Mouse (Mus musculus) liver, embryonic 16.5 days (tissue): ENCODE results near the gene Cep97. TPM values are rescaled to one million over a fixed set of nuclear protein-coding genes. Genes with fewer than 3 reads are reported as not detected.

ENCODE experiments used
- ATAC-seq: fragments of 200-750 bp; cut with Nextera tagmentation; 2 replicates; pipeline ENCODE4 v1.8.0; 2017; ENCODE audit warnings: low read depth, mild to moderate bottlenecking, moderate number of reproducible peaks, moderate library complexity
- H3K27ac ChIP-seq: fragments of 300-500 bp; sonication (generic); 2 replicates; pipeline ENCODE4 v1.5.1; 2014; ENCODE audit warnings: mild to moderate bottlenecking, low read length
- H3K27me3 ChIP-seq: fragments of 300-500 bp; sonication (generic); 2 replicates; pipeline ENCODE4 v1.6.1; 2014; ENCODE audit warnings: low read depth, low read length, mixed read lengths; ENCODE audit not compliant: control insufficient read depth, insufficient read depth
- H3K36me3 ChIP-seq: fragments of 300-500 bp; sonication (generic); 2 replicates; pipeline ENCODE4 v1.6.1; 2014; ENCODE audit warnings: mild to moderate bottlenecking; ENCODE audit not compliant: control insufficient read depth, insufficient read depth
- H3K4me1 ChIP-seq: fragments of 300-500 bp; sonication (generic); 2 replicates; pipeline ENCODE4 v1.6.1; 2014; ENCODE audit warnings: low read depth, low read length, mixed read lengths; ENCODE audit not compliant: control insufficient read depth
- H3K4me2 ChIP-seq: fragments of 300-500 bp; sonication (generic); 2 replicates; pipeline ENCODE4 v1.6.1; 2014; ENCODE audit warnings: low read depth, low read length, mixed read lengths
- H3K4me3 ChIP-seq: fragments of 300-500 bp; sonication (generic); 2 replicates; pipeline ENCODE4 v1.5.1; 2014; ENCODE audit warnings: low read depth, mild to moderate bottlenecking, low read length
- H3K9ac ChIP-seq: fragments of 300-500 bp; sonication (generic); 2 replicates; pipeline ENCODE4 v1.6.1; 2014; ENCODE audit warnings: low read depth, low read length
- H3K9me3 ChIP-seq: fragments of 300-500 bp; sonication (generic); replicated peaks from 2 replicates; pipeline ENCODE4 v1.6.1; 2016; ENCODE audit warnings: low read length; ENCODE audit not compliant: control insufficient read depth
- WGBS: fragments of 180-500 bp; shearing (Covaris S2); extraction: QIAGEN DNeasy Blood & Tissue Kit; methylation state at CpG from one replicate; pipeline ENCODE4 v1.1.7; 2014; ENCODE audit not compliant: insufficient replicate concordance; 5-methylcytosine and 5-hydroxymethylcytosine counted together
- polyA plus RNA-seq: library from polyadenylated mRNA; unstranded; fragments of >200 nt; fragmentation: Nextera tagmentation; extraction: Ambion mirVana; gene quantifications from 2 replicates; pipeline ENCODE4 v1.2.1, GENCODE M21; 2015

Cep97 gene
- 3.5 and 3.7 TPM in 2 replicates for polyA plus RNA-seq

DNA sequence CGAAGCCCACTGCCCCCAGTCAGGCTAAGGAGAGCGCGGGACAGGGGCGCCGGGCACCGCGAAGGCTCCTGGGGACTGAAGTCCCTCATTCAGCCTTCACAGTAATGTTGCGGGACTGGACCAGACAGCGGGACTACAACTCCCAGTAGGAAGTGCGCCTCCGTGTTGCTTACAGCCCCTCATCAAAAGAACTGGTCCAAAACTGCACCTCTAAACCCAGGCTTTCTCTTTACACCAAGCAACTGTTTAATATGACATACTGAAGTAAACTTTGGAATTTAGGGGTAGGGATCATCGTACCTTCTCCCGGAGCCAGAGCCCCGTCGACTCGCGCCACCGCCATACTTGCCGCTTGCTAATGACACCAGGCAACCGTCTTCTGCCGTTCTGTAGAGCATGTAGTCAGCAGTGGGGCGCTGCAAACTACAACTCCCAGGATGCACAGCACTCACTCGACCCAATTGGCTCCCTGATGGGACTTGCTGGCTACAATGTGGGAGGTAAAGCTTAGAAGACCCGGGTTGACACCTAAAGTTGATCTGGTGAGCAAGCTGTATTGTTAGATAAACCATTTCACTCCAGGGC is at the start of gene Cep97:
Gene Cep97 (minus strand): TSS at position 403 of the 585 bp plus-strand sequence.
- Histone ChIP-seq H3K36me3 (no peaks in the 10 kb centered on the region), H3K4me1 (peaks cover 3% of the 10 kb centered on the region; the same call in 1 of the 2 replicates)
- peak; percentile 98 for ATAC-seq

DNA sequence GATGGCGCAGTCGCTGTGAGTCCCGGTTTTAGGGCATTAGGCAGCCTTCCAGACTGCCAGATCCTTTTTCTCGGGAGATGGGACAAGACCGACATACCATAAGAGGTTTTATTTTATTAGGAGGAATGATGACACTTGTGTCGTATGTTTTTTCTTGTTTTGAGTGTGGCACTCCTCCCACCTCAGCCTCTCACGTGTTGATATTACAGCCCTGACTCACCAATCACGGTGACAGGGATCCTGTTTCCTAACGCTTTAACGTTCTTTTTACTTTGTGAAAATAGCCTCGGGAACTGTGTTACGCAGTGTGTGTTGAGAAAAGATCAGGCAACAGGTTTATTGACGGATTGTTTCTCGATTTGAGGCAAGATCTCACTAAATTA is 40.2 kb upstream of the Cep97 start:
- ATAC-seq: peak; percentile 35
- H3K27me3 ChIP-seq: no peaks in the 10 kb centered on the region
- H3K4me1 ChIP-seq: peaks cover 22% of the 10 kb centered on the region
- peaks cover 21% of the 10 kb centered on the region for H3K36me3 ChIP-seq
- H3K27ac ChIP-seq: peak overlapping the region; percentile 94
- 7% methylated on average over 14 of the region's 14 CpGs for WGBS
- H3K9me3 ChIP-seq: no peaks in the 10 kb centered on the region
- peak overlapping the region; percentile 98 for H3K9ac ChIP-seq
- peak overlapping the region; percentile 92 for H3K4me2 ChIP-seq
- H3K4me3 ChIP-seq: peak overlapping the region; percentile 99

More for the DNA sequence above, at the start of gene Cep97:
- Histone ChIP-seq H3K27me3 (no peaks in the 10 kb centered on the region), H3K27ac (peak within 1 kb of the TSS; percentile 32), H3K4me3 (peak within 1 kb of the TSS; percentile 75), H3K9ac (peak within 1 kb of the TSS; percentile 69), H3K9me3 (no peaks in the 10 kb centered on the region), H3K4me2 (peak within 1 kb of the TSS; percentile 70)
- under 1% methylated on average over 24 of the region's 24 CpGs for WGBS

DNA sequence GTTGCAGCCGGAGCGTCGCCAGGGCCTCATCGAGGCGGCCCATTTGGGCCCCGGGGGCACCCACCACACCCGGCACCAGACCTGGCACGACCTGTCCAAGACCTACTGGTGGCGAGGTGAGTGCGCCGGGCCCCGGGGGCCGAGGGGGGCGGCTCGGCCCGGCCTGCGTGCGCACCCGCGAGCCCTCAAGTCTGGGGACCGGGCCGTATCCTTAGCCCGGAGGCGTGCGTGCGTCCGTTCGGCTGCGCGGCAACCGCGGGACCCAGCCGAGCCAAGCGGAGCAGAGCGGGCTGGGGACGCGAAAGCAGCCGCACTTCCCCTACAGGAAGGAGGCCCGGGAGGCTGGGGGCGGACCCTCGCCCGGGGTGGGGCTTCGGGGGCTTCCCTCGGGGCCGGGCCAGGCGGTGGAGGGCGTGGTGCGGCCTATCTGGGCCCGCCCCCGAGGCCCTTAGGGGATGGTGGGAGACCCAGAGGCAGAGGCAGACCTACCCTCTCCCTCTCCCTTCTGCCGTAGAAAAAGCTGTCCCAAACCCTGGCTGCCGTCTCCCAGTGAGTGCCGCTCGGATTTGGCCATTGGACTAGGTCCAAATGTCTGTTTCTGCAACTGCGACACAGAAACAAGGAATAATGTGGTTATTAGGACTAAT is 39.7 kb upstream of the Cep97 start:
- Histone ChIP-seq H3K4me3 (peak overlapping the region; percentile 99), H3K4me1 (peaks cover 22% of the 10 kb centered on the region)

DNA sequence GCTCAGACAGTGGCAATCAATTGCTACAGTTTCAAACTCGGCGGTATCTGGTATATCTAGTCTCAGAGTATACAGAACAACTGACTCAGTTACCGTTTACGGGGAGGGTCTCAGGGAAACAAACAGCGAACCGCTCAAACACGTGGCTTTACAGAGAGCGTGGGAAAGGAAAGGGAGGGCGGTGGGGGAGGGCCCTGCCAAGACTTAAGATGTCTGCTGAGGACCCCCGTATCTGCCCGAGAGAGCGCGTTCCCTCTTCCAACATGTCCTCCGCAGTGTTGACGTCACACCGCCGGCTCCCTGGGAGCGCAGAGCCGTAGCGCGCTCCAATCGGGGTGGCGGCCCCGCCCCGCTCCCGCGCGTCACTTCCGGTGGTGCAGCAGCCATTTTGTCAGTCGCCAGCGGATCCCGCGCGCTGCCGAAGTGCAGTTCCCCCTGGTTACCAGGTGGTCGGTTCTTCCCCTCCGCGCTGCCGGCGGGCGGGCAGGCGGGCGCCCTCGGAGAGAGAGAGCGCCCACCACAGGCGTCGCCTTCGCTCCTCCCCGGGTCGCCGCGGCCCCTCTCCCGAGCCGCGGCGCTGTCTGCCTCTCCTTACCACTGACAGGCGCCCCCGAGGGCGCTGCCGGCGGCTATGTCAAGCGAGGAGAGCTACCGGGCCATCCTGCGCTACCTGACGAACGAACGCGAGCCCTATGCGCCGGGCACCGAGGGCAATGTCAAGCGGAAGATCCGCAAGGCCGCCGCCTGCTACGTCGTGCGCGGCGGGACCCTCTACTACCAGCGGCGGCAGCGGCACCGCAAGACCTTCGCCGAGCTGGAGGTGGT is 39.0 kb upstream of the Cep97 start, which contains the start of gene Zbtb11:
Gene Zbtb11 (plus strand): TSS at position 453 of the 825 bp plus-strand sequence.
- Histone ChIP-seq H3K27me3 (no peaks in the 10 kb centered on the region), H3K27ac (peak within 1 kb of the TSS; percentile 94), H3K9ac (peak within 1 kb of the TSS; percentile 98), H3K9me3 (no peaks in the 10 kb centered on the region), H3K4me3 (peak within 1 kb of the TSS; percentile 99), H3K36me3 (peaks cover 32% of the 10 kb centered on the region), H3K4me2 (peak within 1 kb of the TSS; percentile 92), H3K4me1 (peaks cover 25% of the 10 kb centered on the region)
- ATAC-seq: peak; percentile 91
- WGBS: under 1% methylated on average over 78 of the region's 86 CpGs

More for the DNA sequence above, 39.7 kb upstream of the Cep97 start:
- under 1% methylated on average over 55 of the region's 55 CpGs for WGBS
- Histone ChIP-seq H3K9me3 (no peaks in the 10 kb centered on the region), H3K4me2 (peak overlapping the region; percentile 92), H3K27ac (peak overlapping the region; percentile 94), H3K27me3 (no peaks in the 10 kb centered on the region), H3K9ac (peak overlapping the region; percentile 98), H3K36me3 (peaks cover 26% of the 10 kb centered on the region)
- peak; percentile 87 for ATAC-seq

DNA sequence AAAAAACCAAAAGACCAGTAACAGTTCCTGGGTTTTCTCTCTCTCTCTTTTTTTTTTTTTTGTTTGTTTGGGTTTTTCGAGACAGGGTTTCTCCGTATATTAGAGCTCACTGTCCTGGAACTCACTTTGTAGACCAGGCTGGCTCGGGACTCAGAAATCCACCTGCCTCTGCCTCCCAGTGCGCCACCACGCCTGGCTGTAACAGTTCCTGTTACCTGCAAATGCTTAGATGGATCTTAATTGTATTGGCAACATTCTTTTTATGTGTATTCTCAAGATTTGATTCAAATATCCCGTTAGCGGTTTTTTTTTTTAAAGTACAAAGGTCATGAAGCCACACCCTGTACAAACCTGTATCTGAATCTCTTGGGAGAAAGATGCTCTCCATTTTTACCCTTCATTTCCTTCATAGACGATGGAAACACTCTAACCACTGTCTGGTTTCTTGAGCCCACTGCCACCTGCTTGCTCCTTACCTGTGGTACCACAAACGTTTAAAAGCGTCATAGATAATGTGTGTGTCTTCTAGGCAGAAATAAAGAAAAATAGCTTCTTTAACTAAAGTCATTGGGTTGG is 38.1 kb upstream of the Cep97 start:
- H3K4me2 ChIP-seq: peak overlapping the region; percentile 71
- no peaks in the 10 kb centered on the region for H3K9me3 ChIP-seq
- peaks cover 27% of the 10 kb centered on the region for H3K4me1 ChIP-seq
- no peaks in the 10 kb centered on the region for H3K27me3 ChIP-seq
- H3K9ac ChIP-seq: peak overlapping the region; percentile 98
- H3K36me3 ChIP-seq: peaks cover 35% of the 10 kb centered on the region
- no peak for ATAC-seq
- 45% methylated on average over 10 of the region's 10 CpGs for WGBS
- H3K4me3 ChIP-seq: peak overlapping the region; percentile 99
- H3K27ac ChIP-seq: peak overlapping the region; percentile 94

DNA sequence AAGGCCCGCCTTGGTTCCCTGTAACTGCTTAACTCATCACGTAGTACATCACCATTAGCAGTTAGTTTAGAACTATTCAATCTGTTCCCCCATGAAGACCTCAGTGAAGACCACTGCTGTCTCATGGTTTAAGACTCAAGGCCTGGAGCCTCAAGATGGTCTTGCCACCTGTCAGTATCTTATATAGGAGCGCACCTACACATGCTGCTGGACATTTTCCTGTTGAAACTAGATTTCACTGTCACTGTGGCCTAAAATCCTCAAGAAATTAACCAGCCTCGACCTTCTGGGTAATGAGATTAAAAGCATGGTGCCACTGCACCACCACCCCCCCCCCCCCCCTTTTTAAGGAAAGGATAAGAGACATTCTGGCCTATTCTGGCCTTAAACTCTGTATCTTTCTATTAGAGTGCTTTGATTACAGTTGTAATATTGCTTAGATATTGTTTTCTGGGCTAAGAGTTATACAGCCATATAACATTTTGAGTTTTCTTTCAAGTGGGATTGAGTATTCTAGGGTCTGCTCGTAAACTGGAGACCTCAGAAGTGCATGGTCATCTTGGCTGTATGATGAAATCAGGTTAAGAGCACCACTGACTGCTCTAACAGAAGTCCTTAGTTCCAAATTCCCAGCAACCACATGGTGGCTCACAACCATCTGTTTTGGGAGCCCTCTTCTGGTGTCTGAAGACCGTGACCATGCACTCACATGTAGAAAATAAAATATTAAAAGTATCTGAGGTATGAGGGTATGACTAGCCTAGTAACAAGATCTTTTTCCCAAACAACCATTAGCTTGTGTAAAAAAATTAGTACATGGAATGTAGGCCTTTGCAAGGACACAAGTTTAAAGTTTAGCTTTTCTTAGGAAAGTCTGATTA is 37.3 kb upstream of the Cep97 start:
- Histone ChIP-seq H3K4me2 (no peak overlapping the region), H3K9me3 (no peaks in the 10 kb centered on the region), H3K27me3 (no peaks in the 10 kb centered on the region), H3K4me3 (no peak overlapping the region), H3K27ac (peak overlapping the region; percentile 12; the same call in 1 of the 2 replicates), H3K36me3 (peaks cover 35% of the 10 kb centered on the region), H3K9ac (no peak overlapping the region), H3K4me1 (peaks cover 32% of the 10 kb centered on the region)
- no peak for ATAC-seq
- 64% methylated on average over 6 of the region's 6 CpGs for WGBS

DNA sequence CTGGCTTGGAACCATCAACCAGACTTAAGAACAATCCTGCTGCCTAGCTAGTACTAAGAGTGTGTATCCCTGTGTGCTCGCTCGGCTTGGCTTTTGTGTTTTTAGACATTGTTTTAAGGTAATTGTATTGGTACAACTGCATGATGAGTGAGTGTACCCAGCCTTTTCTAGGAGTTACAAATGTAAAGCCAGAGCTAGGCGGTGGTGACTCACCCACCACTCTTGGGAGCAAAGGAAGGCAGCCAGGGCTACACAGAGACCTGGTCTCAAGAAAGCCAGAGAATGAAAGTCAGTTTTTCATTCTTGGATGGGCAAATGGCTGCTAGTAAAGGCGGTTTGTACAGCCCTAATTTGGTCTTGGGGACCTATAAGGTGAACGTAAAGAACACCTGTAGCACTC is 35.8 kb upstream of the Cep97 start:
- ATAC-seq: no peak
- H3K27ac ChIP-seq: no peak overlapping the region
- no peak overlapping the region for H3K4me2 ChIP-seq
- H3K9ac ChIP-seq: no peak overlapping the region
- peaks cover 28% of the 10 kb centered on the region for H3K4me1 ChIP-seq
- H3K36me3 ChIP-seq: peaks cover 35% of the 10 kb centered on the region
- WGBS: 87% methylated on average over 5 of the region's 5 CpGs
- no peaks in the 10 kb centered on the region for H3K27me3 ChIP-seq
- no peaks in the 10 kb centered on the region for H3K9me3 ChIP-seq
- no peak overlapping the region for H3K4me3 ChIP-seq

DNA sequence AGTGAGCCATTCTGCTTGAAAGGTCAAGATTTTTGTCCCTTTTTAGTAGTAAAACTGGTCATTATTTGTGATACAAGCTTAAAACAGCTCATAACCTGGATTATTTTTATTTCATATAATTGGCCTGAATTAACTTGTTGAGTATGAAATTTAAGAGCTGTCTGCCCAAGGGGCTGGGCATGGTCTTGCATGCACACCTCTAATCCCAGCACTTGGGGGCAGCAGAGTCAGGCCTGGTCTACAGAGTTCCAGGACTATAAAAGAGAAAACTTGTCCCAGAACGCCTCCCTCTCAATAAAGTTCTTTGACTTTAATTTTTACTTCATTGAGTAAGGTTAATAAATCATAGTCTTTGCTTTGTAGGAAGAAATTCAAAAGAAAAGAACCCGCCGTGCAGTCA is 34.5 kb upstream of the Cep97 start:
- H3K36me3 ChIP-seq: peaks cover 35% of the 10 kb centered on the region
- no peak overlapping the region for H3K4me2 ChIP-seq
- H3K9ac ChIP-seq: no peak overlapping the region
- 77% methylated on average over 3 of the region's 3 CpGs for WGBS
- H3K4me3 ChIP-seq: no peak overlapping the region
- ATAC-seq: no peak
- no peaks in the 10 kb centered on the region for H3K9me3 ChIP-seq
- H3K27ac ChIP-seq: no peak overlapping the region
- no peaks in the 10 kb centered on the region for H3K27me3 ChIP-seq
- peaks cover 25% of the 10 kb centered on the region for H3K4me1 ChIP-seq
